In the genomic region with DNA sequence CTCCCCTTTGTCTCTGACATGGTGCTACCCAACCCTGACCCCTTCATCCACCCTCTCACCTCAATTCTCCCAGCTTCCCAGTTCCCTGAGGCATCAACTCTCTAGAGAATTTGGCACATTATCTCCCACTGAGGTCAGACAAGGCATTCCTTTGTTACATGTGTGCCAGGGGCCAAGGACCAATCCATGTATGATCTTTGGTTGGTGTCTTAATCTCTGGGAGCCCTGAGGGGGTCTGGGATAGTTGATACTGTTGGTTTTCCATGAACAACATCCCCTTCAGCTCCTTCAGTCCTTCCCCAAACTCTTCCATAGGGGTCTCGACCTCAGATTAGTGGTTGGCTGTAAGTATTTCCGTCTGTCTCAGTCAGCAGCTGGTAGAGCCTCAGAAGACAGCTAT, we compare ENCODE assay signal across 27 mouse cellular contexts.
DNase-seq lines count a peak whose midpoint lies in the region; ATAC-seq and TF ChIP-seq lines count a peak whose summit lies in the region.
"Had no signal": no experiment of that assay in that cellular context is flagged by ENCODE, and none has a peak within 500 bp of the region (broad histone marks: within the 10 kb centered on the region; RNA-seq: fewer than 3 reads in every experiment).

No protein-coding gene starts in this region.

- 56% methylated on average over 2 of the region's 2 CpGs for WGBS in hindbrain, embryonic 10.5 days
- 66% methylated on average over 2 of the region's 2 CpGs for WGBS in hindbrain, postnatal 0 days
- 27% methylated on average over 2 of the region's 2 CpGs for WGBS in embryonic facial prominence, embryonic 10.5 days
- WGBS in neural tube, embryonic 15.5 days = 73% methylated on average over 2 of the region's 2 CpGs

- TF ChIP-seq CTCF in hindbrain, postnatal 0 days (IDR thresholded peaks at IDR 0.05; ENCODE audit: low read depth) = no peak

- no peak for ATAC-seq in hindbrain, postnatal 0 days
- no peak for ATAC-seq in erythroid progenitor cell, adult 5-6 weeks (replicated peaks; ENCODE audit: low FRiP score, poor library complexity, severe bottlenecking)
- ATAC-seq in neural tube, embryonic 15.5 days (ENCODE audit: low FRiP score) = no peak
- ATAC-seq: forebrain, embryonic 16.5 days; liver, embryonic 12.5 days; liver, postnatal 0 days; midbrain, embryonic 15.5 days had no signal

- no peaks in the 10 kb centered on the region for H3K9me3 ChIP-seq in hindbrain, embryonic 10.5 days
- H3K9me3 ChIP-seq in hindbrain, postnatal 0 days (ENCODE audit: low read length) = no peaks in the 10 kb centered on the region
- H3K9me3 ChIP-seq in embryonic facial prominence, embryonic 10.5 days = no peaks in the 10 kb centered on the region
- no peaks in the 10 kb centered on the region for H3K9me3 ChIP-seq in neural tube, embryonic 15.5 days (replicated peaks)
- H3K9me3 ChIP-seq: heart, embryonic 13.5 days; hindbrain, embryonic 15.5 days; liver, embryonic 12.5 days; midbrain, embryonic 10.5 days; midbrain, embryonic 15.5 days had no signal

- no peak overlapping the region for H3K4me2 ChIP-seq in hindbrain, postnatal 0 days (ENCODE audit: low read depth, low read length)
- H3K4me2 ChIP-seq in neural tube, embryonic 15.5 days = no peak overlapping the region
- H3K4me2 ChIP-seq: heart, embryonic 13.5 days; hindbrain, embryonic 15.5 days; liver, embryonic 12.5 days; midbrain, embryonic 15.5 days had no signal

- no peak overlapping the region for H3K4me3 ChIP-seq in hindbrain, embryonic 10.5 days
- H3K4me3 ChIP-seq in hindbrain, postnatal 0 days (ENCODE audit: low read length) = no peak overlapping the region
- no peak overlapping the region for H3K4me3 ChIP-seq in embryonic facial prominence, embryonic 10.5 days
- no peak overlapping the region for H3K4me3 ChIP-seq in neural tube, embryonic 15.5 days (replicated peaks)
- H3K4me3 ChIP-seq: heart, adult 2 months; heart, embryonic 13.5 days; hindbrain, embryonic 15.5 days; liver, embryonic 12.5 days; midbrain, embryonic 10.5 days; midbrain, embryonic 15.5 days had no signal

- no peak overlapping the region for H3K9ac ChIP-seq in hindbrain, postnatal 0 days (replicated peaks; ENCODE audit: low read length)
- no peak overlapping the region for H3K9ac ChIP-seq in neural tube, embryonic 15.5 days (replicated peaks)
- H3K9ac ChIP-seq: heart, embryonic 13.5 days; hindbrain, embryonic 15.5 days; liver, embryonic 12.5 days; liver, postnatal 0 days; midbrain, embryonic 15.5 days had no signal

- no peaks in the 10 kb centered on the region for H3K4me1 ChIP-seq in hindbrain, embryonic 10.5 days (replicated peaks)
- no peaks in the 10 kb centered on the region for H3K4me1 ChIP-seq in hindbrain, postnatal 0 days (ENCODE audit: insufficient read depth, low read length)
- peaks cover 7% of the 10 kb centered on the region; the same call in 1 of the 2 replicates for H3K4me1 ChIP-seq in embryonic facial prominence, embryonic 10.5 days
- no peaks in the 10 kb centered on the region for H3K4me1 ChIP-seq in neural tube, embryonic 15.5 days
- H3K4me1 ChIP-seq: heart, embryonic 13.5 days; hindbrain, embryonic 15.5 days; liver, embryonic 12.5 days; midbrain, embryonic 10.5 days; midbrain, embryonic 15.5 days had no signal

- H3K27ac ChIP-seq in hindbrain, embryonic 10.5 days = no peak overlapping the region
- H3K27ac ChIP-seq in hindbrain, postnatal 0 days = no peak overlapping the region
- no peak overlapping the region for H3K27ac ChIP-seq in embryonic facial prominence, embryonic 10.5 days (replicated peaks)
- H3K27ac ChIP-seq in neural tube, embryonic 15.5 days (replicated peaks) = no peak overlapping the region
- H3K27ac ChIP-seq: heart, adult 2 months; heart, embryonic 13.5 days; hindbrain, embryonic 15.5 days; liver, embryonic 12.5 days; macrophage; midbrain, embryonic 10.5 days; midbrain, embryonic 15.5 days; stomach, postnatal 0 days had no signal

- H3K36me3 ChIP-seq in hindbrain, embryonic 10.5 days = no peaks in the 10 kb centered on the region
- no peaks in the 10 kb centered on the region for H3K36me3 ChIP-seq in hindbrain, postnatal 0 days (ENCODE audit: insufficient read depth, low read length)
- H3K36me3 ChIP-seq in embryonic facial prominence, embryonic 10.5 days (replicated peaks) = no peaks in the 10 kb centered on the region
- no peaks in the 10 kb centered on the region for H3K36me3 ChIP-seq in neural tube, embryonic 15.5 days
- H3K36me3 ChIP-seq: heart, embryonic 13.5 days; hindbrain, embryonic 15.5 days; liver, embryonic 12.5 days; midbrain, embryonic 10.5 days; midbrain, embryonic 15.5 days had no signal

- DNase-seq in hindbrain, embryonic 10.5 days (ENCODE audit: low spot score) = peak; percentile 23
- no peak for DNase-seq in hindbrain, postnatal 0 days (ENCODE audit: low spot score)
- peak; percentile 34 for DNase-seq in embryo, embryonic 10 days (ENCODE audit: low spot score)
- DNase-seq in embryonic facial prominence, embryonic 10.5 days (ENCODE audit: low spot score) = peak; percentile 59
- DNase-seq in heart, adult 9 months (ENCODE audit: low spot score in 2 of 2) = no peak
- DNase-seq: adrenal gland, postnatal 10 days; cerebellum, adult 9-10 months; heart, adult 2 months; heart, postnatal 10 days; kidney, adult 2 months; kidney, postnatal 36 days; left cerebral cortex, postnatal 4 days; liver, postnatal 0 days; lung, postnatal 10 days; right cerebral cortex, postnatal 4 days; thymus, adult 18-20 months; thymus, postnatal 25 days had no signal

- no peaks in the 10 kb centered on the region for H3K27me3 ChIP-seq in hindbrain, embryonic 10.5 days (ENCODE audit: insufficient read depth, poor library complexity, severe bottlenecking)
- H3K27me3 ChIP-seq in hindbrain, postnatal 0 days (ENCODE audit: insufficient read depth, low read length) = no peaks in the 10 kb centered on the region
- H3K27me3 ChIP-seq in embryonic facial prominence, embryonic 10.5 days (replicated peaks; ENCODE audit: low read depth, poor library complexity, severe bottlenecking) = no peaks in the 10 kb centered on the region
- no peaks in the 10 kb centered on the region for H3K27me3 ChIP-seq in neural tube, embryonic 15.5 days (replicated peaks)
- H3K27me3 ChIP-seq: heart, embryonic 13.5 days; hindbrain, embryonic 15.5 days; liver, embryonic 12.5 days; midbrain, embryonic 15.5 days had no signal

Comparison
In these comparisons a context has a peak if more than half of its experiments do, and no peak if none do; other contexts are left out.
1. DNase-seq: peak in hindbrain, embryonic 10.5 days (single experiment), embryo, embryonic 10 days (single experiment) and embryonic facial prominence, embryonic 10.5 days (single experiment); none in hindbrain, postnatal 0 days (single experiment) and heart, adult 9 months (0 of 2).